Mouse (Mus musculus): Measurements from ENCODE around the gene Olfr102. TPM values are rescaled to one million over a fixed set of nuclear protein-coding genes. Genes with fewer than 3 reads are reported as not detected.
A peak's percentile ranks its signal among the peaks of the same experiment; 100 is the strongest.

Gene Olfr102
- polyA plus RNA-seq, 1 experiment from 2014 or later: not detected

- Histone ChIP-seq H3K4me2 (no peak overlapping the region), H3K27me3 (ENCODE audit: control insufficient read depth, insufficient read depth, low read length) (no peaks in the 10 kb centered on the region), H3K4me3 (ENCODE audit: low read depth, low read length) (no peak overlapping the region), H3K9me3 (ENCODE audit: control insufficient read depth, low read length) (no peaks in the 10 kb centered on the region), H3K9ac (ENCODE audit: low read length) (no peak overlapping the region), H3K27ac (ENCODE audit: low read depth, low read length) (no peak overlapping the region), H3K36me3 (ENCODE audit: control insufficient read depth, insufficient read depth, low read length) (no peaks in the 10 kb centered on the region), H3K4me1 (ENCODE audit: control insufficient read depth, insufficient read depth, low read length) (no peaks in the 10 kb centered on the region)
- ATAC-seq (ENCODE audit: low FRiP score) (no peak), DNase-seq (ENCODE audit: low spot score, missing footprints) (no peak)
- WGBS: 74% methylated on average over 2 of the region's 2 CpGs
Measured at GRCm38 (mm10) chr17:37275626-37276248, 41.1 kb downstream of the Olfr102 start.

- no peak for DNase-seq (ENCODE audit: low spot score, missing footprints)
Measured at GRCm38 (mm10) chr17:37270702-37271092, 46.2 kb downstream of the Olfr102 start.

DNA sequence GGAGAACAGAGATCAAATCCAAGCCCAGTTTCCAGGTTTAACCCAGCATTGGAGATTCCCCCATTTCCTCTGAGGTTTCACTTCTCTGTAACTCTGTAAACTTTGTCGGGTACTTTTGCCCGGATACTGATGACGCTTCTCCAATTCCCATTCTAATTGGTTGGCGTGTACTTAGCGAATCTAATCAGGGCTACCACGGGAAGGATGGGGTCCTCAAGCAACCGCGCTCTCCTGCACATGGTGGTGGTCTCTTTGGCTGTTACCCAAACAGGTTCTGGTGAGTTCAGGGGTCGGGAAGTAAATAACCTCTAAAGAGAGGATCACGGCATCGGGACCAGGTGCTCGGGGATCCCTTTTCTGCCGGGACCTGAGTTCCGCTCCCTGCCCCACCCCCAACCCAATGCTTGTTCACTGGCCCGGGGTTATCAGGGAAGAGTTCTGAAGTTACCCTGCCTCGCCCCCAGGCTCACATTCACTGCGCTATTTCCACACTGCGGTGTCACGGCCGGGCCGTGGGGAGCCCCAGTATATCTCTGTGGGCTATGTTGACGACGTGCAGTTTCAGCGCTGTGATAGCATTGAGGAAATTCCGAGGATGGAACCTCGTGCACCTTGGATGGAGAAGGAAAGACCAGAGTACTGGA is 46.7 kb downstream of the Olfr102 start, which contains the start of gene H2-M3:
Gene H2-M3, plus strand, starts transcription at position 163 of the 644 bp plus-strand sequence.
- Histone ChIP-seq H3K9ac (ENCODE audit: low read length) (peak within 1 kb of the TSS; percentile 54), H3K4me1 (ENCODE audit: control insufficient read depth, insufficient read depth, low read length) (no peaks in the 10 kb centered on the region), H3K4me3 (ENCODE audit: low read depth, low read length) (peak within 1 kb of the TSS; percentile 41), H3K36me3 (ENCODE audit: control insufficient read depth, insufficient read depth, low read length) (no peaks in the 10 kb centered on the region), H3K4me2 (peak within 1 kb of the TSS; percentile 59), H3K9me3 (ENCODE audit: control insufficient read depth, low read length) (no peaks in the 10 kb centered on the region), H3K27ac (ENCODE audit: low read depth, low read length) (no peak within 1 kb of the TSS), H3K27me3 (ENCODE audit: control insufficient read depth, insufficient read depth, low read length) (no peaks in the 10 kb centered on the region)
- WGBS: 5% methylated on average over 26 of the region's 26 CpGs
- DNase-seq (ENCODE audit: low spot score, missing footprints) (peak; percentile 99), ATAC-seq (ENCODE audit: low FRiP score) (peak; percentile 99)

More at GRCm38 (mm10) chr17:37270702-37271092, 46.2 kb downstream of the Olfr102 start:
- peak overlapping the region; percentile 59 for H3K4me2 ChIP-seq
- ATAC-seq (ENCODE audit: low FRiP score): peak; percentile 49; the same call in 1 of the 2 replicates
- no peaks in the 10 kb centered on the region for H3K4me1 ChIP-seq (ENCODE audit: control insufficient read depth, insufficient read depth, low read length)
- no peaks in the 10 kb centered on the region for H3K36me3 ChIP-seq (ENCODE audit: control insufficient read depth, insufficient read depth, low read length)
- no peaks in the 10 kb centered on the region for H3K27me3 ChIP-seq (ENCODE audit: control insufficient read depth, insufficient read depth, low read length)
- peak overlapping the region; percentile 54 for H3K9ac ChIP-seq (ENCODE audit: low read length)
- H3K4me3 ChIP-seq (ENCODE audit: low read depth, low read length): peak overlapping the region; percentile 41
- H3K27ac ChIP-seq (ENCODE audit: low read depth, low read length): no peak overlapping the region
- WGBS: 62% methylated on average over 8 of the region's 8 CpGs
- H3K9me3 ChIP-seq (ENCODE audit: control insufficient read depth, low read length): no peaks in the 10 kb centered on the region

DNA sequence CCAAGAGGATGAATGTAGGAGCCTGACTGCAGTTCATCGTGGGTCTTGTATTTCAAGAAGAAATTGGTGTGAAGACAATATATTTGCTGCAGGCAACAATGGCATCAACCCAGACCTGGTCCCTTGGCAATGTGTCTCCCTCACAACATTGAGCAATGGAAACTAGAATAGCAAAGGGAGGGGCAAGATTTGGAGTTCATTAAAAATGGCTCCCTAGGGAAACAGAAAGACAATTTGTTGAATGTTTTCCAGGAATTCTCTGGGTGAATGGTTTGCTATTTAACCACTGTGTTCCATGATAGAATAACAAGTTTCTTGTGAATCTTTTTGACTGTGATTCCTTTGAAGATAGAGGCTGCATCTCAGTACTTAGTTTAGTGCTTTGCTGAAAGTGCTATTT is 53.2 kb downstream of the Olfr102 start, which contains the start of gene Olfr98:
Gene Olfr98, minus strand, starts transcription at position 124 of the 400 bp plus-strand sequence.
- 78% methylated on average over 1 of the region's 1 CpGs for WGBS
- no peak for ATAC-seq (ENCODE audit: low FRiP score)

More for the DNA sequence above, 53.2 kb downstream of the Olfr102 start, which contains the start of gene Olfr98:
- DNase-seq (ENCODE audit: low spot score, missing footprints): no peak
- no peaks in the 10 kb centered on the region for H3K9me3 ChIP-seq (ENCODE audit: control insufficient read depth, low read length)
- no peak within 1 kb of the TSS for H3K9ac ChIP-seq (ENCODE audit: low read length)
- H3K4me2 ChIP-seq: no peak within 1 kb of the TSS
- no peak within 1 kb of the TSS for H3K27ac ChIP-seq (ENCODE audit: low read depth, low read length)
- H3K27me3 ChIP-seq (ENCODE audit: control insufficient read depth, insufficient read depth, low read length): no peaks in the 10 kb centered on the region
- H3K36me3 ChIP-seq (ENCODE audit: control insufficient read depth, insufficient read depth, low read length): no peaks in the 10 kb centered on the region
- no peaks in the 10 kb centered on the region for H3K4me1 ChIP-seq (ENCODE audit: control insufficient read depth, insufficient read depth, low read length)
- H3K4me3 ChIP-seq (ENCODE audit: low read depth, low read length): no peak within 1 kb of the TSS

Other genes starting within 250 kb of the Olfr102 start
- not detected in 2 replicates for gene Olfr90, start 228.6 kb downstream of the Olfr102 start, polyA plus RNA-seq (2014; fragmentation: Nextera tagmentation; extraction: Ambion mirVana)
- not detected in 2 replicates for gene Olfr91, start 218.8 kb downstream of the Olfr102 start, polyA plus RNA-seq (2014; fragmentation: Nextera tagmentation; extraction: Ambion mirVana)
- gene Olfr92, start 197.0 kb downstream of the Olfr102 start, polyA plus RNA-seq (2014; fragmentation: Nextera tagmentation; extraction: Ambion mirVana): not detected in 2 replicates
- gene Olfr93, start 155.6 kb downstream of the Olfr102 start, polyA plus RNA-seq (2014; fragmentation: Nextera tagmentation; extraction: Ambion mirVana): not detected in 2 replicates
- gene Ubd, start 123.2 kb downstream of the Olfr102 start, polyA plus RNA-seq (2014; fragmentation: Nextera tagmentation; extraction: Ambion mirVana): not detected in 2 replicates
- gene Olfr94, start 116.1 kb downstream of the Olfr102 start, polyA plus RNA-seq (2014; fragmentation: Nextera tagmentation; extraction: Ambion mirVana): not detected in 2 replicates
- gene Olfr95, start 103.9 kb downstream of the Olfr102 start, polyA plus RNA-seq (2014; fragmentation: Nextera tagmentation; extraction: Ambion mirVana): not detected in 2 replicates
- not detected in 2 replicates for gene Olfr96, start 96.9 kb downstream of the Olfr102 start, polyA plus RNA-seq (2014; fragmentation: Nextera tagmentation; extraction: Ambion mirVana)
- gene Olfr97, start 79.7 kb downstream of the Olfr102 start, polyA plus RNA-seq (2014; fragmentation: Nextera tagmentation; extraction: Ambion mirVana): not detected in 2 replicates
- not detected in 2 replicates for gene Olfr98, start 53.3 kb downstream of the Olfr102 start, polyA plus RNA-seq (2014; fragmentation: Nextera tagmentation; extraction: Ambion mirVana)
- gene H2-M3, start 46.8 kb downstream of the Olfr102 start, polyA plus RNA-seq (2014; fragmentation: Nextera tagmentation; extraction: Ambion mirVana): 1.4 and 1.8 TPM in 2 replicates
- gene Olfr99, start 33.6 kb downstream of the Olfr102 start, polyA plus RNA-seq (2014; fragmentation: Nextera tagmentation; extraction: Ambion mirVana): not detected in 2 replicates
- gene Olfr101, start 12.7 kb downstream of the Olfr102 start, polyA plus RNA-seq (2014; fragmentation: Nextera tagmentation; extraction: Ambion mirVana): not detected in 2 replicates
- gene Olfr103, start 22.6 kb upstream of the Olfr102 start, polyA plus RNA-seq (2014; fragmentation: Nextera tagmentation; extraction: Ambion mirVana): not detected in 2 replicates
- not detected in 2 replicates for gene Olfr104-ps, start 42.5 kb upstream of the Olfr102 start, polyA plus RNA-seq (2014; fragmentation: Nextera tagmentation; extraction: Ambion mirVana)
- gene Olfr105-ps, start 62.0 kb upstream of the Olfr102 start, polyA plus RNA-seq (2014; fragmentation: Nextera tagmentation; extraction: Ambion mirVana): not detected in 2 replicates
- gene Olfr106-ps, start 73.3 kb upstream of the Olfr102 start, polyA plus RNA-seq (2014; fragmentation: Nextera tagmentation; extraction: Ambion mirVana): not detected in 2 replicates
- not detected in 2 replicates for gene Olfr107, start 82.2 kb upstream of the Olfr102 start, polyA plus RNA-seq (2014; fragmentation: Nextera tagmentation; extraction: Ambion mirVana)
- not detected in 2 replicates for gene Olfr108, start 128.4 kb upstream of the Olfr102 start, polyA plus RNA-seq (2014; fragmentation: Nextera tagmentation; extraction: Ambion mirVana)
- gene Olfr109, start 141.9 kb upstream of the Olfr102 start, polyA plus RNA-seq (2014; fragmentation: Nextera tagmentation; extraction: Ambion mirVana): not detected in 2 replicates
- gene H2-M2, start 166.5 kb upstream of the Olfr102 start, polyA plus RNA-seq (2014; fragmentation: Nextera tagmentation; extraction: Ambion mirVana): not detected in 2 replicates
- not detected in 2 replicates for gene Olfr110, start 175.4 kb upstream of the Olfr102 start, polyA plus RNA-seq (2014; fragmentation: Nextera tagmentation; extraction: Ambion mirVana)
- not detected in 2 replicates for gene Olfr111, start 191.0 kb upstream of the Olfr102 start, polyA plus RNA-seq (2014; fragmentation: Nextera tagmentation; extraction: Ambion mirVana)